Mouse (Mus musculus): ENCODE data around the gene Egf. TPM values are rescaled to one million over a fixed set of nuclear protein-coding genes. Genes with fewer than 3 reads are reported as not detected.

Egf gene
- polyA plus RNA-seq, 1 experiment from 2014 or later, result 1.9 TPM

- no peak for DNase-seq (ENCODE audit: low spot score)
- H3K27me3 ChIP-seq (ENCODE audit: low read depth, poor library complexity, severe bottlenecking), result no peaks in the 10 kb centered on the region
- 75% methylated on average over 10 of the region's 10 CpGs for WGBS
- no peaks in the 10 kb centered on the region for H3K9me3 ChIP-seq (replicated peaks)
- peaks cover 21% of the 10 kb centered on the region for H3K4me1 ChIP-seq
- H3K27ac ChIP-seq (replicated peaks), result peak overlapping the region; percentile 42; the same call in 1 of the 2 replicates
- no peak overlapping the region for H3K4me3 ChIP-seq
- H3K36me3 ChIP-seq, result peaks cover 20% of the 10 kb centered on the region
These were observed 114.7 kb downstream of the Egf start for GRCm38 (mm10) chr3:129640211-129641000.

GRCm38 (mm10) chr3:129639701-129640100 lies 115.4 kb downstream of the Egf start:
- WGBS, result 81% methylated on average over 5 of the region's 5 CpGs
- DNase-seq (ENCODE audit: low spot score), result no peak
- Histone ChIP-seq H3K4me1 (peaks cover 20% of the 10 kb centered on the region), H3K27me3 (ENCODE audit: low read depth, poor library complexity, severe bottlenecking) (no peaks in the 10 kb centered on the region), H3K4me3 (no peak overlapping the region), H3K9me3 (replicated peaks) (no peaks in the 10 kb centered on the region), H3K36me3 (peaks cover 20% of the 10 kb centered on the region), H3K27ac (replicated peaks) (no peak overlapping the region)

DNA sequence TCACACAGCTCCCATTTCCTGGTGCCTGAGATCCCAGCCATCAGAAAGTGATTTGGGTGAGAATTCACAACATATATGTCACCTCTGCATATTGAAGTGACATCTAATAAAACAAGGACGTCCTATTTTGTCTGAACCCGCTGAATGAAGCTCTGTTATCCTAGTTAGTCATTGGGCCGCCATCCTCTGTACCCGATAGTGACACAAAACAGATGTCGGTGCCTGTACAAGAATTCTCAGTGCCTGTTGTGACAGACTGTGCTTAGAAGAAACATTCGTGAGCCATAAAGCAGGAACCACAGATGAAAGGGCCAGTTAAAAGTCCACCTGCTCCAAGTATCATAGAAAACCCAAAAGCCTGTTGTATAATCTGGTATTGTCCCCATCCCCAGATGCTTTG lies 117.7 kb downstream of the Egf start:
- no peak overlapping the region for H3K27ac ChIP-seq (replicated peaks)
- DNase-seq (ENCODE audit: low spot score), result no peak
- no peak overlapping the region for H3K4me3 ChIP-seq
- H3K9me3 ChIP-seq (replicated peaks), result no peaks in the 10 kb centered on the region
- H3K27me3 ChIP-seq (ENCODE audit: low read depth, poor library complexity, severe bottlenecking), result no peaks in the 10 kb centered on the region
- peaks cover 43% of the 10 kb centered on the region for H3K36me3 ChIP-seq
- H3K4me1 ChIP-seq, result peaks cover 17% of the 10 kb centered on the region
- 93% methylated on average over 6 of the region's 6 CpGs for WGBS

DNA sequence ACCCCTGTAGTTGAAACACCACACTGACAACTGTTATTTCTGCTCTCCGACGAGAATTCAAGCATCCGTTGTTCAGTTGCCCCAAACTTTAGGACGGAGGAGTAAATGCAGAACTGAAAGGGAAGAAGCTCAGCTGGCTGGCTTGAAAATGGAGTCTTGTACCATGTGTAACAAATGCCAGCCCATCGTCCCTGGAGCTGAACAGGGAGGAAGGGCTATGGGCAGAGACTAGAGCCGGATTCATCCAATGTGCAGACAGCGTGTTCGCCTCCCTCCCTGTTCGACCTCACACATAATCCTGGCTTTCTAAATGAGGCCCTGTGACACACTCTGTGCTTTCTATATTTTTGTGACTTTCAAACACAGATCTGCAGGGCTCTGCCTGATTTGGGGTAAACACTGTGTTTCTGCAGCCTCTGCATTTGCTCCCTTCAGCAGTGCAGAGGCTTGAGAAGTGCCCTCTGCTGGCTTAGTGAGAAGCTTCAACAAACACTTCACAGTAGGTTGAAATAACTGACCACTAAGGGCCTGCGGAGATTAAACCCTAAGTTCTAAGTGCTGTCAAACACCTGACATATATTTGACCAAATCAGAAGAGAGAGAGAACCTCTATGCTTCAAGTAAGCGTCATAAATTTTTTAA lies 120.7 kb downstream of the Egf start:
- Histone ChIP-seq H3K27ac (replicated peaks) (no peak overlapping the region), H3K36me3 (peaks cover 71% of the 10 kb centered on the region), H3K4me3 (no peak overlapping the region), H3K27me3 (ENCODE audit: low read depth, poor library complexity, severe bottlenecking) (no peaks in the 10 kb centered on the region), H3K4me1 (no peaks in the 10 kb centered on the region), H3K9me3 (replicated peaks) (no peaks in the 10 kb centered on the region)
- 87% methylated on average over 11 of the region's 11 CpGs for WGBS
- DNase-seq (ENCODE audit: low spot score), result no peak

DNA sequence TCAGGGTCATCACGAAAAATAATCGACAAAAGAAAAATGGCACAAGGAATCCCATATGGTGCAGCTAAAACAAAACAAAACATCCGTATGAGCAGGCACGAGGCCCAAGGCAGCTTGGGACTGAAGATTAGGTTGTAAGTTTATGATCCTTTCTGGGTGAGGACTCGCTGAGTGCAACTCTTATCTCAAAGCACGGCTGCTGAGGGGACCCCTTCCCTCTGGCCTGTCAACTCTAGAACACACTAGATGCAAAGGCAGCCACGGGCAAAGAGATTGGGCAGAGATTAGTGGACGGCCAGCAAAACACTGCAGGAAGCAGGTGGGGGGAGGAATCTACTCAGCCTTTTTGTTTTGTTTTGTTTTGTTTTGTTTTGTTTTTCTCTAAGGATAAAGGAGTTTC lies 121.6 kb downstream of the Egf start:
- no peak overlapping the region for H3K27ac ChIP-seq (replicated peaks)
- 76% methylated on average over 8 of the region's 8 CpGs for WGBS
- H3K36me3 ChIP-seq, result peaks cover 80% of the 10 kb centered on the region
- DNase-seq (ENCODE audit: low spot score), result no peak
- no peak overlapping the region for H3K4me3 ChIP-seq
- H3K27me3 ChIP-seq (ENCODE audit: low read depth, poor library complexity, severe bottlenecking), result no peaks in the 10 kb centered on the region
- H3K9me3 ChIP-seq (replicated peaks), result no peaks in the 10 kb centered on the region
- no peaks in the 10 kb centered on the region for H3K4me1 ChIP-seq

- H3K36me3 ChIP-seq, result peaks cover 85% of the 10 kb centered on the region
- WGBS, result 93% methylated on average over 5 of the region's 5 CpGs
These were observed 123.3 kb downstream of the Egf start for GRCm38 (mm10) chr3:129631857-129632256.

DNA sequence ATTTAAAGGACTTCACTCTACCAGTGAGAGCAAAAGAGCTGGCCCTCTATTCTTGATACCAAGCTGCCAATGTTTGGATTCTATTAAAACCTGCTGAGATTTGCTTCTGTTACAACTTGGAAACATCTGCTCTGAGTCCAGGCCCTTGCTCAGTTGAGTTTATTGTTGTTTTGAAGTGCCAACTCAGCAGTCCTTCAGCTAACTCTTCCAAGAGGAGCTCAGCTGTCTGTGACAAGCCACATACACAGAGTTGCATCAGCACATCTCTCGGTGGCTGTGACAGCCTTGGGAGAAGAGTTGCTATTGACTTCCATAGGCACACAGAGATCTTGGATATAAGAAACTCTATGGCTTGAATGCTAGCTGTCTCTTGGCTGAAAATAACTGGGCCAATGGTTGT lies 124.1 kb downstream of the Egf start:
- no peaks in the 10 kb centered on the region for H3K9me3 ChIP-seq (replicated peaks)
- 85% methylated on average over 1 of the region's 1 CpGs for WGBS

More at GRCm38 (mm10) chr3:129631857-129632256, 123.3 kb downstream of the Egf start:
- H3K27me3 ChIP-seq (ENCODE audit: low read depth, poor library complexity, severe bottlenecking), result no peaks in the 10 kb centered on the region
- H3K9me3 ChIP-seq (replicated peaks), result no peaks in the 10 kb centered on the region
- H3K4me3 ChIP-seq, result no peak overlapping the region
- no peaks in the 10 kb centered on the region for H3K4me1 ChIP-seq
- DNase-seq (ENCODE audit: low spot score), result no peak
- H3K27ac ChIP-seq (replicated peaks), result no peak overlapping the region

More for the DNA sequence above, 124.1 kb downstream of the Egf start:
- H3K4me3 ChIP-seq, result no peak overlapping the region
- H3K4me1 ChIP-seq, result no peaks in the 10 kb centered on the region
- no peak for DNase-seq (ENCODE audit: low spot score)
- peaks cover 78% of the 10 kb centered on the region for H3K36me3 ChIP-seq
- no peak overlapping the region for H3K27ac ChIP-seq (replicated peaks)
- H3K27me3 ChIP-seq (ENCODE audit: low read depth, poor library complexity, severe bottlenecking), result no peaks in the 10 kb centered on the region

Small RNAs within 50 kb of the gene (microRNA-seq; reads per million reads assigned to microRNA genes)
- not detected for gene Gm24515

Other genes with a start within 250 kb of the Egf start
- 39.5 TPM in 2 replicates for gene Elovl6, start 223.0 kb downstream of the Egf start, polyA plus RNA-seq (2016; fragmentation: Nextera tagmentation; extraction: Ambion mirVana)
- gene Lrit3, start 48.7 kb upstream of the Egf start, polyA plus RNA-seq (2016; fragmentation: Nextera tagmentation; extraction: Ambion mirVana), result not detected in 2 replicates
- 0.11 and 0.20 TPM in 2 replicates for gene Rrh, start 67.3 kb upstream of the Egf start, polyA plus RNA-seq (2016; fragmentation: Nextera tagmentation; extraction: Ambion mirVana)
- 89.3 and 103 TPM in 2 replicates for gene Gar1, start 76.1 kb upstream of the Egf start, polyA plus RNA-seq (2016; fragmentation: Nextera tagmentation; extraction: Ambion mirVana)
- 0.42 and 0.52 TPM in 2 replicates for gene Cfi, start 80.6 kb upstream of the Egf start, polyA plus RNA-seq (2016; fragmentation: Nextera tagmentation; extraction: Ambion mirVana)
- 27.3 and 33.0 TPM in 2 replicates for gene Pla2g12a, start 123.3 kb upstream of the Egf start, polyA plus RNA-seq (2016; fragmentation: Nextera tagmentation; extraction: Ambion mirVana)
- 67.9 and 72.2 TPM in 2 replicates for gene Casp6, start 146.1 kb upstream of the Egf start, polyA plus RNA-seq (2016; fragmentation: Nextera tagmentation; extraction: Ambion mirVana)
- gene Mcub, start 214.9 kb upstream of the Egf start, polyA plus RNA-seq (2016; fragmentation: Nextera tagmentation; extraction: Ambion mirVana), result 2.6 and 2.7 TPM in 2 replicates

Data from midbrain, embryonic 10.5 days (tissue).